ENCODE assay signal across 15 mouse cellular contexts in genomic region chr14:60592339-60592738, GRCm38 (mm10). TPM values are rescaled to one million over a fixed set of nuclear protein-coding genes. Genes with fewer than 3 reads are reported as not detected.
A peak's percentile ranks its signal among the peaks of the same experiment; 100 is the strongest.
DNase-seq lines count a peak whose midpoint lies in the region; ATAC-seq and TF ChIP-seq lines count a peak whose summit lies in the region.
"Had no signal": no experiment of that assay in that cellular context is flagged by ENCODE, and none has a peak within 500 bp of the region (broad histone marks: within the 10 kb centered on the region; RNA-seq: fewer than 3 reads in every experiment).

No protein-coding gene starts in this region.

- no peaks in the 10 kb centered on the region for H3K36me3 ChIP-seq in kidney, adult 2 months (ENCODE audit: control insufficient read depth, insufficient read depth, low read length)
- H3K36me3 ChIP-seq in lung, postnatal 0 days (ENCODE audit: insufficient read depth, low read length) = no peaks in the 10 kb centered on the region
- H3K36me3 ChIP-seq in stomach, embryonic 16.5 days (ENCODE audit: control insufficient read depth, insufficient read depth, low read length) = no peaks in the 10 kb centered on the region
- H3K36me3 ChIP-seq: heart, embryonic 10.5 days; limb, embryonic 12.5 days; midbrain, embryonic 15.5 days had no signal

- H3K27me3 ChIP-seq in kidney, adult 2 months (replicated peaks; ENCODE audit: control insufficient read depth, insufficient read depth, low read length) = no peaks in the 10 kb centered on the region
- no peaks in the 10 kb centered on the region for H3K27me3 ChIP-seq in lung, postnatal 0 days (replicated peaks; ENCODE audit: insufficient read depth, low read length)
- no peaks in the 10 kb centered on the region for H3K27me3 ChIP-seq in stomach, embryonic 16.5 days (ENCODE audit: control insufficient read depth, insufficient read depth, low read length)
- H3K27me3 ChIP-seq: limb, embryonic 12.5 days; midbrain, embryonic 15.5 days had no signal

- TF ChIP-seq EP300 in lung, postnatal 0 days (IDR thresholded peaks at IDR 0.05) = no peak; the same call in 1 of the 2 replicates

- ATAC-seq in CD4-positive, CD25-positive, alpha-beta regulatory T cell, adult 4 months = no peak
- peak; percentile 76 for ATAC-seq in lung, postnatal 0 days
- no peak for ATAC-seq in stomach, embryonic 16.5 days (ENCODE audit: insufficient read depth, low FRiP score)
- ATAC-seq: forebrain, embryonic 14.5 days; hindbrain, postnatal 0 days; midbrain, embryonic 15.5 days had no signal

- no peaks in the 10 kb centered on the region for H3K9me3 ChIP-seq in lung, postnatal 0 days (ENCODE audit: low read length)
- no peaks in the 10 kb centered on the region for H3K9me3 ChIP-seq in stomach, embryonic 16.5 days (replicated peaks; ENCODE audit: control insufficient read depth, low read length)
- H3K9me3 ChIP-seq: heart, embryonic 10.5 days; limb, embryonic 12.5 days; midbrain, embryonic 15.5 days had no signal

- 46% methylated on average over 5 of the region's 5 CpGs for WGBS in kidney, adult 2 months
- WGBS in lung, postnatal 0 days = 24% methylated on average over 5 of the region's 5 CpGs
- 25% methylated on average over 5 of the region's 5 CpGs for WGBS in lung, adult 2 months
- WGBS in stomach, embryonic 16.5 days = 68% methylated on average over 5 of the region's 5 CpGs

- no peak for TF ChIP-seq CTCF in kidney, adult 2 months (conservative IDR thresholded peaks at IDR 0.05; ENCODE audit: insufficient read depth, insufficient read length, low read depth, low read length)
- no peak for TF ChIP-seq CTCF in lung, postnatal 0 days (IDR thresholded peaks at IDR 0.05)
- no peak for TF ChIP-seq CTCF in lung, adult 2 months (IDR thresholded peaks at IDR 0.05; ENCODE audit: insufficient read depth, low read length)

- H3K4me3 ChIP-seq in kidney, adult 2 months (ENCODE audit: insufficient read depth, low read depth, low read length) = no peak overlapping the region
- H3K4me3 ChIP-seq in lung, postnatal 0 days (ENCODE audit: low read depth, low read length) = no peak overlapping the region
- H3K4me3 ChIP-seq in lung, adult 2 months (replicated peaks; ENCODE audit: extremely low read depth, low read depth, low read length) = no peak overlapping the region
- H3K4me3 ChIP-seq in stomach, embryonic 16.5 days (replicated peaks; ENCODE audit: low read length) = no peak overlapping the region
- H3K4me3 ChIP-seq: heart, embryonic 10.5 days; left cerebral cortex, adult 2 months; limb, embryonic 12.5 days; midbrain, embryonic 15.5 days had no signal

- peaks cover 7% of the 10 kb centered on the region; the same call in 1 of the 2 replicates for H3K4me1 ChIP-seq in kidney, adult 2 months (ENCODE audit: control insufficient read depth, insufficient read depth, low read length)
- H3K4me1 ChIP-seq in lung, postnatal 0 days (ENCODE audit: insufficient read depth, low read depth, low read length) = peaks cover 23% of the 10 kb centered on the region; the same call in 1 of the 2 replicates
- H3K4me1 ChIP-seq in lung, adult 2 months (ENCODE audit: control insufficient read depth, insufficient read depth, low read length) = peaks cover 10% of the 10 kb centered on the region; the same call in 1 of the 2 replicates
- H3K4me1 ChIP-seq in stomach, embryonic 16.5 days (ENCODE audit: control insufficient read depth, insufficient read depth, low read length) = peaks cover 24% of the 10 kb centered on the region

- TF ChIP-seq POLR2A in kidney, adult 2 months (IDR thresholded peaks at IDR 0.05; ENCODE audit: low read depth, low read length) = no peak
- TF ChIP-seq POLR2A in lung, adult 2 months (IDR thresholded peaks at IDR 0.05; ENCODE audit: borderline replicate concordance, extremely low read depth, low read depth, low read length) = no peak

- no peak overlapping the region for H3K9ac ChIP-seq in lung, postnatal 0 days (replicated peaks; ENCODE audit: low read depth)
- H3K9ac ChIP-seq in stomach, embryonic 16.5 days (ENCODE audit: low read length) = no peak overlapping the region
- H3K9ac ChIP-seq: limb, embryonic 12.5 days; midbrain, embryonic 15.5 days had no signal

- H3K27ac ChIP-seq in kidney, adult 2 months (ENCODE audit: insufficient read depth, low read depth, low read length) = peak overlapping the region; percentile 70
- H3K27ac ChIP-seq in lung, postnatal 0 days (ENCODE audit: low read length) = peak overlapping the region; percentile 57
- H3K27ac ChIP-seq in stomach, embryonic 16.5 days (ENCODE audit: low read length) = peak overlapping the region; percentile 79
- H3K27ac ChIP-seq: hindbrain, postnatal 0 days; left cerebral cortex, adult 2 months; midbrain, embryonic 15.5 days had no signal

- peak overlapping the region; percentile 6; the same call in 1 of the 2 replicates for H3K4me2 ChIP-seq in lung, postnatal 0 days (replicated peaks; ENCODE audit: low read depth, low read length)
- H3K4me2 ChIP-seq in stomach, embryonic 16.5 days (ENCODE audit: low read depth, low read length) = no peak overlapping the region
- H3K4me2 ChIP-seq: limb, embryonic 12.5 days; midbrain, embryonic 15.5 days had no signal

- DNase-seq in CD4-positive, CD25-positive, alpha-beta regulatory T cell, adult 2 months (ENCODE audit: low read depth, low spot score) = peak; percentile 6
- DNase-seq in kidney, adult 2 months = peak; percentile 19
- no peak for DNase-seq in kidney, postnatal 25 days
- peak; percentile 65 for DNase-seq in lung, postnatal 0 days (ENCODE audit: low spot score)
- DNase-seq in lung, adult 2 months = no peak
- DNase-seq in adrenal gland, postnatal 25 days = no peak
- DNase-seq: cerebellum, postnatal 14 days had no signal

RNA-seq across cellular contexts. Expression of gene Spata13, which starts 41.5 kb away (rescaled TPM):
- polyA plus RNA-seq in CD4-positive, CD25-positive, alpha-beta regulatory T cell, adult 4 months (2017; shearing (Covaris generic)) = 100 to 1,000 TPM in 1 of 2 experiments, 10 to 100 TPM in 1; 90.7 to 146 TPM
- 24.1 and 27.7 TPM in 2 replicates for polyA plus RNA-seq in kidney, adult 2 months (2012; rRNA removed)
- polyA plus RNA-seq in lung, postnatal 0 days (2015; fragmentation: Nextera tagmentation; extraction: Ambion mirVana) = 11.7 and 15.5 TPM in 2 replicates
- polyA plus RNA-seq in lung, adult 2 months (2012; rRNA removed) = 20.3 and 20.8 TPM in 2 replicates
- 23.2 and 23.7 TPM in 2 replicates for polyA plus RNA-seq in stomach, embryonic 16.5 days (2015; fragmentation: Nextera tagmentation; extraction: Ambion mirVana)
- total RNA-seq in adrenal gland, postnatal 25 days (2021) = 181 and 215 TPM in 2 replicates

Comparison
In these comparisons a context has a peak if more than half of its experiments do, and no peak if none do; other contexts are left out.
1. DNase-seq: peak in CD4-positive, CD25-positive, alpha-beta regulatory T cell, adult 2 months (single experiment), kidney, adult 2 months (single experiment) and lung, postnatal 0 days (single experiment); none in kidney, postnatal 25 days (0 of 2), lung, adult 2 months (single experiment) and adrenal gland, postnatal 25 days (single experiment).
2. Peak in every context shown above with its lines, with median percentiles within 50 percentile points of each other: H3K27ac ChIP-seq.